Mouse (Mus musculus): ENCODE measurements around the gene Ap1b1.

- TF ChIP-seq CTCF (IDR thresholded peaks at IDR 0.05; ENCODE audit: low read depth) (no peak), EP300 (IDR thresholded peaks at IDR 0.05; ENCODE audit: low read depth) (no peak)
Measured at GRCm38 (mm10) chr11:5064282-5065055, 77.8 kb downstream of the Ap1b1 start.

Data from liver, postnatal 0 days (tissue).